Mouse (Mus musculus): ENCODE results near the gene Dmkn. TPM values are rescaled to one million over a fixed set of nuclear protein-coding genes. Genes with fewer than 3 reads are reported as not detected.
"Not testable (repeated sequence)": the region's sequence is repeated elsewhere in the genome, so short reads cannot be mapped to it uniquely, and the experiment has no call there.

Dmkn gene
- polyA plus RNA-seq, 1 experiment from 2014 or later = 2.4 TPM

GRCm38 (mm10) chr7:30729396-30730063 is 34.0 kb upstream of the Dmkn start, which contains the start of gene Tmem147:
TSS of gene Tmem147 (minus strand) at chr7:30729540.
- peak; percentile 98 for DNase-seq (ENCODE audit: low spot score)
- ATAC-seq (ENCODE audit: low FRiP score) = peak; percentile 96
- under 1% methylated on average over 59 of the region's 60 CpGs for WGBS
- Histone ChIP-seq H3K27me3 (ENCODE audit: control insufficient read depth, insufficient read depth, low read length) (no peaks in the 10 kb centered on the region), H3K9me3 (ENCODE audit: control insufficient read depth, low read length) (no peaks in the 10 kb centered on the region), H3K27ac (peak within 1 kb of the TSS; percentile 91), H3K9ac (peak within 1 kb of the TSS; percentile 88), H3K4me3 (replicated peaks; ENCODE audit: low read length) (peak within 1 kb of the TSS; percentile 78), H3K4me2 (replicated peaks) (peak within 1 kb of the TSS; percentile 65), H3K4me1 (replicated peaks; ENCODE audit: control insufficient read depth, insufficient read depth, low read length) (peaks cover 26% of the 10 kb centered on the region), H3K36me3 (replicated peaks; ENCODE audit: control insufficient read depth, insufficient read depth) (peaks cover 31% of the 10 kb centered on the region)

- Histone ChIP-seq H3K4me3 (replicated peaks; ENCODE audit: low read length) (peak overlapping the region; percentile 78), H3K9ac (peak overlapping the region; percentile 88), H3K4me2 (replicated peaks) (peak overlapping the region; percentile 65), H3K27ac (peak overlapping the region; percentile 91), H3K4me1 (replicated peaks; ENCODE audit: control insufficient read depth, insufficient read depth, low read length) (peaks cover 26% of the 10 kb centered on the region), H3K36me3 (replicated peaks; ENCODE audit: control insufficient read depth, insufficient read depth) (peaks cover 37% of the 10 kb centered on the region)
- H3K27me3 ChIP-seq (ENCODE audit: control insufficient read depth, insufficient read depth, low read length); H3K9me3 ChIP-seq (ENCODE audit: control insufficient read depth, low read length); ATAC-seq (ENCODE audit: low FRiP score): not testable (repeated sequence)
- WGBS = 16% methylated on average over 10 of the region's 22 CpGs
- peak; percentile 44 for DNase-seq (ENCODE audit: low spot score)
Measured at GRCm38 (mm10) chr7:30730064-30730722, 33.4 kb upstream of the Dmkn start.

GRCm38 (mm10) chr7:30736211-30736610 is 27.3 kb upstream of the Dmkn start:
- Histone ChIP-seq H3K4me2 (replicated peaks) (no peak overlapping the region), H3K9ac (no peak overlapping the region), H3K9me3 (ENCODE audit: control insufficient read depth, low read length) (no peaks in the 10 kb centered on the region), H3K4me3 (replicated peaks; ENCODE audit: low read length) (no peak overlapping the region), H3K4me1 (replicated peaks; ENCODE audit: control insufficient read depth, insufficient read depth, low read length) (peaks cover 9% of the 10 kb centered on the region), H3K27me3 (ENCODE audit: control insufficient read depth, insufficient read depth, low read length) (no peaks in the 10 kb centered on the region), H3K27ac (no peak overlapping the region), H3K36me3 (replicated peaks; ENCODE audit: control insufficient read depth, insufficient read depth) (peaks cover 65% of the 10 kb centered on the region)
- no peak for ATAC-seq (ENCODE audit: low FRiP score)
- 89% methylated on average over 3 of the region's 3 CpGs for WGBS
- no peak for DNase-seq (ENCODE audit: low spot score)

- not testable (repeated sequence) for H3K4me1 ChIP-seq (replicated peaks; ENCODE audit: control insufficient read depth, insufficient read depth, low read length); H3K4me2 ChIP-seq (replicated peaks); H3K27ac ChIP-seq; ATAC-seq (ENCODE audit: low FRiP score); H3K9ac ChIP-seq; DNase-seq (ENCODE audit: low spot score); H3K27me3 ChIP-seq (ENCODE audit: control insufficient read depth, insufficient read depth, low read length); H3K4me3 ChIP-seq (replicated peaks; ENCODE audit: low read length); H3K9me3 ChIP-seq (ENCODE audit: control insufficient read depth, low read length)
- 92% methylated on average over 2 of the region's 2 CpGs for WGBS
- H3K36me3 ChIP-seq (replicated peaks; ENCODE audit: control insufficient read depth, insufficient read depth) = peaks cover 18% of the 10 kb centered on the region
Measured at GRCm38 (mm10) chr7:30742570-30742969, 21.0 kb upstream of the Dmkn start.

- WGBS = no CpG with 5 or more reads among the region's 4 CpGs
- H3K9me3 ChIP-seq (ENCODE audit: control insufficient read depth, low read length); ATAC-seq (ENCODE audit: low FRiP score); H3K4me1 ChIP-seq (replicated peaks; ENCODE audit: control insufficient read depth, insufficient read depth, low read length); DNase-seq (ENCODE audit: low spot score); H3K4me3 ChIP-seq (replicated peaks; ENCODE audit: low read length); H3K27ac ChIP-seq; H3K4me2 ChIP-seq (replicated peaks); H3K27me3 ChIP-seq (ENCODE audit: control insufficient read depth, insufficient read depth, low read length); H3K9ac ChIP-seq: not testable (repeated sequence)
- H3K36me3 ChIP-seq (replicated peaks; ENCODE audit: control insufficient read depth, insufficient read depth) = peaks cover 11% of the 10 kb centered on the region; the same call in 1 of the 2 replicates
Measured at GRCm38 (mm10) chr7:30743617-30744016, 19.9 kb upstream of the Dmkn start, which contains the start of gene Gapdhs. TSS of gene Gapdhs (minus strand) at chr7:30743681.

- Histone ChIP-seq H3K36me3 (replicated peaks; ENCODE audit: control insufficient read depth, insufficient read depth) (peaks cover 11% of the 10 kb centered on the region; the same call in 1 of the 2 replicates), H3K4me2 (replicated peaks) (no peak overlapping the region), H3K4me3 (replicated peaks; ENCODE audit: low read length) (no peak overlapping the region), H3K4me1 (replicated peaks; ENCODE audit: control insufficient read depth, insufficient read depth, low read length) (no peaks in the 10 kb centered on the region), H3K9me3 (ENCODE audit: control insufficient read depth, low read length) (no peaks in the 10 kb centered on the region), H3K27me3 (ENCODE audit: control insufficient read depth, insufficient read depth, low read length) (no peaks in the 10 kb centered on the region), H3K27ac (no peak overlapping the region), H3K9ac (no peak overlapping the region)
- DNase-seq (ENCODE audit: low spot score) (peak; percentile 29), ATAC-seq (ENCODE audit: low FRiP score) (no peak; the same call in 1 of the 2 replicates)
- WGBS = 58% methylated on average over 4 of the region's 4 CpGs
Measured at GRCm38 (mm10) chr7:30744022-30744598, 19.4 kb upstream of the Dmkn start.

- 91% methylated on average over 7 of the region's 7 CpGs for WGBS
- H3K4me3 ChIP-seq (replicated peaks; ENCODE audit: low read length) = no peak overlapping the region
- H3K27me3 ChIP-seq (ENCODE audit: control insufficient read depth, insufficient read depth, low read length) = no peaks in the 10 kb centered on the region
- H3K9me3 ChIP-seq (ENCODE audit: control insufficient read depth, low read length) = no peaks in the 10 kb centered on the region
- 0 out of 2 replicates have a peak, but pooled peaks cover 3% of the 10 kb centered on the region for H3K36me3 ChIP-seq (replicated peaks; ENCODE audit: control insufficient read depth, insufficient read depth)
- H3K27ac ChIP-seq = no peak overlapping the region
- H3K4me2 ChIP-seq (replicated peaks) = no peak overlapping the region
- no peaks in the 10 kb centered on the region for H3K4me1 ChIP-seq (replicated peaks; ENCODE audit: control insufficient read depth, insufficient read depth, low read length)
- DNase-seq (ENCODE audit: low spot score) = no peak
- ATAC-seq (ENCODE audit: low FRiP score) = no peak
- no peak overlapping the region for H3K9ac ChIP-seq
Measured at GRCm38 (mm10) chr7:30747525-30748204, 15.9 kb upstream of the Dmkn start.

GRCm38 (mm10) chr7:30749824-30750606 is 13.5 kb upstream of the Dmkn start:
- Histone ChIP-seq H3K4me2 (replicated peaks) (no peak overlapping the region), H3K9me3 (ENCODE audit: control insufficient read depth, low read length) (peaks cover 7% of the 10 kb centered on the region; the same call in 1 of the 2 replicates), H3K4me1 (replicated peaks; ENCODE audit: control insufficient read depth, insufficient read depth, low read length) (no peaks in the 10 kb centered on the region), H3K27ac (no peak overlapping the region), H3K27me3 (ENCODE audit: control insufficient read depth, insufficient read depth, low read length) (no peaks in the 10 kb centered on the region), H3K9ac (no peak overlapping the region), H3K4me3 (replicated peaks; ENCODE audit: low read length) (no peak overlapping the region), H3K36me3 (replicated peaks; ENCODE audit: control insufficient read depth, insufficient read depth) (peaks cover 8% of the 10 kb centered on the region)
- no peak for DNase-seq (ENCODE audit: low spot score)
- no peak for ATAC-seq (ENCODE audit: low FRiP score)
- WGBS = 91% methylated on average over 13 of the region's 13 CpGs

Measured in hindbrain, embryonic 14.5 days (tissue).